Mouse (Mus musculus) brain, embryonic 14.5 days (tissue): ENCODE results near the gene Cfap65.

Experiments used
- CTCF ChIP-seq: fragments of 200-500 bp; IDR thresholded peaks from 2 replicates; pipeline ENCODE4 v1.5.1; 2012; ENCODE audit warnings: inconsistent platforms, mild to moderate bottlenecking, moderate library complexity, borderline replicate concordance; ENCODE audit not compliant: insufficient read depth, insufficient read length; ENCODE audit errors: extremely low read depth
- POLR2A ChIP-seq: fragments of 200-500 bp; IDR thresholded peaks from 2 replicates; pipeline ENCODE4 v1.6.1; 2012; ENCODE audit warnings: mild to moderate bottlenecking, inconsistent platforms, borderline replicate concordance; ENCODE audit not compliant: poor library complexity, insufficient read depth, insufficient read length, severe bottlenecking; ENCODE audit errors: extremely low read depth

DNA sequence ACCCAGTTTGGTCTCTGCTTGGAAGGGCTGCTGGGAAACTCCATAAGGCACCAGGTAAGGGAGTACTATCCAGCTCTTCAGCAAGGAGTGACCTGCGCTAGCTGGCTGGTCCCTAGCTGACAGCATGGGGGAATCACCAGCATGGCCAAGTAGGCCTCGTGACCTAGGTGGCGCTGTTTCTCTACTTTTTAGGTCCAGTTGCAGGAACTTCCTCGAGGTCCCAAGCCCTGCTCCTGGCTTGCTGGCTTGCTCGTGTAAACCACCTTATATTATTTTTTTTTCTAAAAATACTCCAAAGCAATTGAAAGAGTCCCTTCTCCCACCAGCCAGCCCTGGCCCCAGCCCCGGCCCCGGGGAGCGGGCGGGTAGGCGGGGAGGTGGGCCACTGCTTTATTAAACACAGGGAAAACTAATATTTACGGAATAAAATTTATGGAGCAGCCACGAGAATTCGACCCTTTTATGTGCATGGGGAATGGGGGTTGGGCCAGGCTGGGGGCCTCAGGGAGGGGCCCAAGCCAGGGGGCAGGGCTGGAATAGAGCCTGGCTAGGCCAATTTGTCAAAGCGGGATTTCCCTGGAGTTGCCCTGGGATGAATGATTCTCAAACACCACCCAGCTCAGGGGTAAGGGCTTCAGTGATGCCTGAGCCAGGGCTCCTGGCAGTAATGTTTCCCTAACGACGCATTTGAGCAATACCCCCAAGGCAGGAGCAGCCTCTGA, 29.3 kb upstream of the Cfap65 start:
- TF ChIP-seq CTCF (peak; percentile 80), POLR2A (no peak)
